Mouse (Mus musculus): ENCODE results near the gene Ell.

The Ell gene

DNA sequence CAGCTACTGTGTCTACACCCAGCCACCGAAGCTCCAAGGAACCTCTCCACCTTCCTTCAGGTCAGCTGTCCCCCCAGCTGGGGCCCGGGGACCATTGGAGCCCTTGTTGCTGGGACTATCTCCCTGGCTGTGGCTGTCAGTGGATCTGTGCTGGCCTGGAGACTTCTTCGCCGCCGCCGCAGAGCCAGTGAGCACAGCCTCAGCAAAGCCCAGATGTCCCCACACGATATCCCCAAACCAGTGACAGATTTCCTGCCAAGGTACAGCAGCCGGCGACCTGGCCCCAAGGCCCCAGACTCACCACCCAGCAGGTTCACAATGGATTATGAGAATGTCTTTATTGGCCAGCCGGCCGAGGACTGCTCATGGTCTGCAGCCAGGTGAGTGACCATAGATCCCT is 78.7 kb downstream of the Ell start:
- no peak for DNase-seq

DNA sequence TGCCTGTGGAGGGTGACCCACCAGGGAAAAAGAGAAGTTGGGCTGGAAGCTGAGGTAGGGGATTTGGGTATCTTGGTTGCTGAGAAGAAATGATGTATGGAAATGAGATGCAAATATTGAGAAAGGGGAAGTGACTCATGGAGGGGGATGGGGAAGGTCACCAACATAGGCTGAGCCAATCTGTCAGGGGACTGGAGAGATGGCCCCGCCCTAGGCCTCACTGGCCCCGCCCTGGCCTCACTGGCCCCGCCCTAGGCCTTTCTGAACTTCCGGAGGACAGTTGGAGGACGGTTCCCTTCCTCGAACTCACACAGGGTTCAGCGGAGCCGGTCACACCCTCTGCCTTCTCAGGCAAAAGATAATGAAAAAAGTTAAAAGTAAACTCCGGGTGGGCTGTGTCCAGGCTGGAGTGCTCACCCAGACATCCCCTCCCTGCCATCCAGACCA is 79.7 kb downstream of the Ell start:
- DNase-seq: peak in 1 of 2 experiments; percentile 35

GRCm38 (mm10) chr8:70622220-70622619 is 83.0 kb downstream of the Ell start:
- DNase-seq: no peak

GRCm38 (mm10) chr8:70625104-70625503 is 85.8 kb downstream of the Ell start:
- peak; percentile 61 to 75 for DNase-seq

DNA sequence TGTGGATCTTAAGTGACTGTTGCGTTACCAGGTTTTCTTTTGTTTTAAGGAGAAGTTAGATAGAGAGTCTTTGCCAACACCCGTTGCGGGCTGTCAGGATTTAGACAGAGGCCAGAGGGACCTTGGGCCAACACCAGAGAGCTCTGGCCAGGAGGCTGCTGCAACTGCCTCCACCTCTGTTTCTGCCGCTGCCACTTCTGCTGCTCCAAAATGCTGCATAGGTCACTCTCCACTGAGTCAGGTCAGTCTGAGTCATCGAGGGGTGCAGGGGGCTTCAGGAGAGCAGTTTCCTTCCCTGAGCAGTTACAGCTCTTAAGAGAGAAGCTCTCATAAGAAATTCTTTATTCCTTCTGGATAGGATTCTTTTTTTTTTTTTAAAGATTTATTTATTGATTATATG is 87.8 kb downstream of the Ell start:
- DNase-seq: no peak

- no peak for DNase-seq
These were observed 89.8 kb downstream of the Ell start for GRCm38 (mm10) chr8:70628986-70629490.

- peak; percentile 86 to 89 for DNase-seq
These were observed 90.6 kb downstream of the Ell start for GRCm38 (mm10) chr8:70629574-70630531.

- peak; percentile 83 to 84 for DNase-seq
These were observed 91.5 kb downstream of the Ell start for GRCm38 (mm10) chr8:70630532-70631381.

DNA sequence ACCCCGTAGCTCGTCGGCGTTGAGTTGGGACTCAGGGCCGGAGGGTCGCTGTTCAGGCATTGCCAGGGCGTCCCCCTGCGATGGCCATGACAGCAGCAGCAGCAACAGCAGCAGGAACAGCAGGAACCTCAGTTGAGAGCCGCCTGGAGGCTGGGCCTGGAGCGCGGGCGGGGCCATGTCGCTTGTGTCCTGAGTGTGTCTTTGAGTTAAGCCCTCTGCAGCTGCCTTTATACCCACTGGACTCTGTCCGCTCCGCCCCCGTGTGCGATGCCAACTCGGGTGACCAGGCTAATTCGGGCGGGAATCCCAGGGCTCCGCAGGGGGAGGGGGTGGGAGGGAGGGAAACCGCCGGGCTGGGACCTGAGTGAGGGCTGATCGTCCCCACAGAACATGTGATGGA is 92.2 kb downstream of the Ell start:
- DNase-seq: peak; percentile 75 to 77

- DNase-seq: no peak
These were observed 93.2 kb downstream of the Ell start, which contains the start of gene Gdf15 for GRCm38 (mm10) chr8:70632346-70632892. Gene Gdf15, minus strand, starts transcription at chr8:70632456.

DNA sequence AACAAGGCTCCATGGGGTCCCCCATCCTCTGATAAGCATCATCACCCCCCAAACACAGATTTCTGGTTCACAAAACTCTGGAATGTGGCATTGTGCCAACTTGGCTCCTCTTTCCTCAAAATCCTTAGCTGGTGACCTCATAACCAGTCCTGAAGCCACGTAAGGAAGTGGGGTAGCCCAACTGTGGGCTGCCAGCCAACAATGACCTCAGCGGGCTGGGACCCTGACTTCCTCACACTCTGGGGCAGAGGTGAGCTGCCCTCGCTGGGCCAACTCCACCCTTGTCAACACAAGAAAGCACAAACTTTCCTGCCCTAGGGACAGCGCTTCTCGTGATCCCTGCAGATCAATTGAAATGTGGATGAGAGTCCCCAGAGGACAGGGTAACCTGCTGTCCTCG is 94.8 kb downstream of the Ell start:
- DNase-seq: peak; percentile 87 to 91

- peak; percentile 74 to 75 for DNase-seq
These were observed 96.3 kb downstream of the Ell start for GRCm38 (mm10) chr8:70635527-70635926.

DNA sequence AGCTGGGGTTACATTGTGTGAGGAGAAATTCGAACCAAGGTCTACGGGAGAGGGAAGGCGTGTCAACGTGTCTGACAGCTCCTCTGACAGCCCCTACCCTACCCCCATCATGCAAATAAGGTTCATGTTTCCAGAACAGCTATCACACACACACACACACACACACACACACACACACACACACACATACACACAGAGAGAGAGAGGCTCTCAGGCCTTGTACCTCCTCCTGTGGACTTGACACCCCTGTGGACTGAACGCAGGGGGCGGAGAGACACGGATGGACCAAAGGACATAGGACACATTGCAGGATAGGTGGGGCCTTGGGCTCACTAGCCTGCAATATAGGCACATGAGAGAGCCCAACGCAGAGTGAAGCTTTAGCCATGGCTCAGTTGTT is 97.6 kb downstream of the Ell start:
- peak in 1 of 2 experiments; percentile 60 for DNase-seq

- DNase-seq: no peak
These were observed 99.5 kb downstream of the Ell start for GRCm38 (mm10) chr8:70638752-70639151.

Measured in kidney, adult 8-10 months (tissue).